Mouse (Mus musculus) heart, embryonic 10.5 days (tissue): ENCODE measurements at regions not wholly inside any gene's neighbourhood (a gene's known extent, or its start where the extent isn't known, plus 50 kb on each side); places are given as distances from the start of the nearest gene placed in this dataset.

Source experiments
- DNase-seq: peaks from one replicate; pipeline ENCODE4 v3.0.0-alpha.2; 2017; ENCODE audit warnings: low spot score
- H3K27ac ChIP-seq: fragments of 300-500 bp; sonication (generic); 2 replicates; pipeline ENCODE4 v1.5.1; 2016; ENCODE audit warnings: mild to moderate bottlenecking
- H3K27me3 ChIP-seq: fragments of 300-500 bp; sonication (generic); 2 replicates; pipeline ENCODE4 v1.6.1; 2016; ENCODE audit warnings: mild to moderate bottlenecking; ENCODE audit not compliant: poor library complexity, insufficient read depth, severe bottlenecking
- H3K36me3 ChIP-seq: fragments of 300-500 bp; sonication (generic); 2 replicates; pipeline ENCODE4 v1.6.1; 2016; ENCODE audit warnings: mild to moderate bottlenecking, moderate library complexity
- H3K4me1 ChIP-seq: fragments of 300-500 bp; sonication (generic); 2 replicates; pipeline ENCODE4 v1.6.1; 2016; ENCODE audit warnings: mild to moderate bottlenecking
- H3K4me3 ChIP-seq: fragments of 300-500 bp; sonication (generic); 2 replicates; pipeline ENCODE4 v1.5.1; 2016; ENCODE audit warnings: mild to moderate bottlenecking, moderate library complexity
- H3K9me3 ChIP-seq: fragments of 300-500 bp; sonication (generic); 2 replicates; pipeline ENCODE4 v1.6.1; 2016; ENCODE audit warnings: mild to moderate bottlenecking, moderate library complexity
- WGBS: fragments of 180-500 bp; shearing (Covaris S2); methylation state at CpG from one replicate; pipeline ENCODE4 v1.1.7; 2016; 5-methylcytosine and 5-hydroxymethylcytosine counted together

- Histone ChIP-seq H3K27ac (no peak overlapping the region), H3K4me3 (no peak overlapping the region), H3K27me3 (no peaks in the 10 kb centered on the region), H3K9me3 (no peaks in the 10 kb centered on the region), H3K4me1 (no peaks in the 10 kb centered on the region), H3K36me3 (no peaks in the 10 kb centered on the region)
- DNase-seq: no peak
- WGBS: 44% methylated on average over 3 of the region's 3 CpGs
These were observed 412.7 kb upstream of the Tbc1d2b start for GRCm38 (mm10) chr9:90683319-90683718.

- no peaks in the 10 kb centered on the region for H3K9me3 ChIP-seq
- no peak overlapping the region for H3K4me3 ChIP-seq
- no peaks in the 10 kb centered on the region for H3K4me1 ChIP-seq
- DNase-seq: no peak
- H3K27me3 ChIP-seq: no peaks in the 10 kb centered on the region
- 86% methylated on average over 12 of the region's 12 CpGs for WGBS
- H3K36me3 ChIP-seq: no peaks in the 10 kb centered on the region
- H3K27ac ChIP-seq: no peak overlapping the region
These were observed 419.5 kb upstream of the Tbc1d2b start for GRCm38 (mm10) chr9:90690066-90690465.

GRCm38 (mm10) chr9:90691137-90691536 is 420.5 kb upstream of the Tbc1d2b start:
- Histone ChIP-seq H3K27me3 (no peaks in the 10 kb centered on the region), H3K4me1 (no peaks in the 10 kb centered on the region), H3K4me3 (no peak overlapping the region), H3K9me3 (no peaks in the 10 kb centered on the region), H3K27ac (no peak overlapping the region), H3K36me3 (no peaks in the 10 kb centered on the region)
- no peak for DNase-seq

- no peaks in the 10 kb centered on the region for H3K4me1 ChIP-seq
- 80% methylated on average over 12 of the region's 12 CpGs for WGBS
- no peaks in the 10 kb centered on the region for H3K27me3 ChIP-seq
- H3K27ac ChIP-seq: no peak overlapping the region
- no peaks in the 10 kb centered on the region for H3K9me3 ChIP-seq
- H3K4me3 ChIP-seq: no peak overlapping the region
- H3K36me3 ChIP-seq: no peaks in the 10 kb centered on the region
- DNase-seq: no peak
These were observed 421.4 kb upstream of the Tbc1d2b start for GRCm38 (mm10) chr9:90691676-90692661.

- Histone ChIP-seq H3K9me3 (no peaks in the 10 kb centered on the region), H3K4me1 (no peaks in the 10 kb centered on the region), H3K36me3 (no peaks in the 10 kb centered on the region), H3K27ac (no peak overlapping the region), H3K4me3 (no peak overlapping the region), H3K27me3 (no peaks in the 10 kb centered on the region)
- no peak for DNase-seq
- 75% methylated on average over 9 of the region's 9 CpGs for WGBS
These were observed 422.5 kb upstream of the Tbc1d2b start for GRCm38 (mm10) chr9:90693031-90693671.

GRCm38 (mm10) chr9:90694051-90694645 is 423.5 kb upstream of the Tbc1d2b start:
- no peak overlapping the region for H3K27ac ChIP-seq
- H3K36me3 ChIP-seq: no peaks in the 10 kb centered on the region
- 70% methylated on average over 13 of the region's 13 CpGs for WGBS
- no peaks in the 10 kb centered on the region for H3K27me3 ChIP-seq
- H3K4me1 ChIP-seq: no peaks in the 10 kb centered on the region
- no peaks in the 10 kb centered on the region for H3K9me3 ChIP-seq
- no peak for DNase-seq
- no peak overlapping the region for H3K4me3 ChIP-seq

- H3K27me3 ChIP-seq: no peaks in the 10 kb centered on the region
- no peaks in the 10 kb centered on the region for H3K9me3 ChIP-seq
- no peak overlapping the region for H3K4me3 ChIP-seq
- no peak overlapping the region for H3K27ac ChIP-seq
- no peaks in the 10 kb centered on the region for H3K4me1 ChIP-seq
- DNase-seq: no peak
- WGBS: 75% methylated on average over 7 of the region's 7 CpGs
- H3K36me3 ChIP-seq: no peaks in the 10 kb centered on the region
These were observed 425.1 kb upstream of the Tbc1d2b start for GRCm38 (mm10) chr9:90695693-90696092.

GRCm38 (mm10) chr9:90697279-90698000 is 426.8 kb upstream of the Tbc1d2b start:
- H3K9me3 ChIP-seq: no peaks in the 10 kb centered on the region
- H3K4me3 ChIP-seq: no peak overlapping the region
- WGBS: 69% methylated on average over 11 of the region's 11 CpGs
- H3K27ac ChIP-seq: no peak overlapping the region
- H3K36me3 ChIP-seq: no peaks in the 10 kb centered on the region
- DNase-seq: no peak
- H3K4me1 ChIP-seq: no peaks in the 10 kb centered on the region
- H3K27me3 ChIP-seq: no peaks in the 10 kb centered on the region

- no peak overlapping the region for H3K4me3 ChIP-seq
- DNase-seq: no peak
- no peaks in the 10 kb centered on the region for H3K36me3 ChIP-seq
- no peaks in the 10 kb centered on the region for H3K4me1 ChIP-seq
- no peaks in the 10 kb centered on the region for H3K9me3 ChIP-seq
- no peaks in the 10 kb centered on the region for H3K27me3 ChIP-seq
- WGBS: 68% methylated on average over 7 of the region's 7 CpGs
- H3K27ac ChIP-seq: no peak overlapping the region
These were observed 427.8 kb upstream of the Tbc1d2b start for GRCm38 (mm10) chr9:90698439-90698838.

GRCm38 (mm10) chr9:90699064-90699463 is 428.5 kb upstream of the Tbc1d2b start:
- Histone ChIP-seq H3K27ac (no peak overlapping the region), H3K9me3 (no peaks in the 10 kb centered on the region), H3K4me3 (no peak overlapping the region), H3K27me3 (no peaks in the 10 kb centered on the region), H3K36me3 (no peaks in the 10 kb centered on the region), H3K4me1 (no peaks in the 10 kb centered on the region)
- DNase-seq: no peak
- 38% methylated on average over 4 of the region's 4 CpGs for WGBS

GRCm38 (mm10) chr9:90700236-90701179 is 429.9 kb upstream of the Tbc1d2b start:
- H3K4me3 ChIP-seq: no peak overlapping the region
- no peak for DNase-seq
- H3K9me3 ChIP-seq: no peaks in the 10 kb centered on the region
- 47% methylated on average over 7 of the region's 7 CpGs for whole genome bisulfite sequencing
- H3K27ac ChIP-seq: no peak overlapping the region
- H3K4me1 ChIP-seq: no peaks in the 10 kb centered on the region
- no peaks in the 10 kb centered on the region for H3K36me3 ChIP-seq
- no peaks in the 10 kb centered on the region for H3K27me3 ChIP-seq

GRCm38 (mm10) chr9:90701180-90701765 is 430.7 kb upstream of the Tbc1d2b start:
- WGBS: 67% methylated on average over 4 of the region's 4 CpGs
- H3K4me3 ChIP-seq: no peak overlapping the region
- no peaks in the 10 kb centered on the region for H3K4me1 ChIP-seq
- no peak for DNase-seq
- H3K9me3 ChIP-seq: no peaks in the 10 kb centered on the region
- H3K27me3 ChIP-seq: no peaks in the 10 kb centered on the region
- no peak overlapping the region for H3K27ac ChIP-seq
- H3K36me3 ChIP-seq: no peaks in the 10 kb centered on the region
